Mouse (Mus musculus): Measurements from ENCODE around the gene Gm28539. TPM values are rescaled to one million over a fixed set of nuclear protein-coding genes. Genes with fewer than 3 reads are reported as not detected.
A peak's percentile ranks its signal among the peaks of the same experiment; 100 is the strongest.
"Not testable (repeated sequence)": the region's sequence is repeated elsewhere in the genome, so short reads cannot be mapped to it uniquely, and the experiment has no call there.

Gene Gm28539
- total and polyA plus RNA-seq, 3 experiments = 0.51 to 7.5 (median 4.6) TPM

DNA sequence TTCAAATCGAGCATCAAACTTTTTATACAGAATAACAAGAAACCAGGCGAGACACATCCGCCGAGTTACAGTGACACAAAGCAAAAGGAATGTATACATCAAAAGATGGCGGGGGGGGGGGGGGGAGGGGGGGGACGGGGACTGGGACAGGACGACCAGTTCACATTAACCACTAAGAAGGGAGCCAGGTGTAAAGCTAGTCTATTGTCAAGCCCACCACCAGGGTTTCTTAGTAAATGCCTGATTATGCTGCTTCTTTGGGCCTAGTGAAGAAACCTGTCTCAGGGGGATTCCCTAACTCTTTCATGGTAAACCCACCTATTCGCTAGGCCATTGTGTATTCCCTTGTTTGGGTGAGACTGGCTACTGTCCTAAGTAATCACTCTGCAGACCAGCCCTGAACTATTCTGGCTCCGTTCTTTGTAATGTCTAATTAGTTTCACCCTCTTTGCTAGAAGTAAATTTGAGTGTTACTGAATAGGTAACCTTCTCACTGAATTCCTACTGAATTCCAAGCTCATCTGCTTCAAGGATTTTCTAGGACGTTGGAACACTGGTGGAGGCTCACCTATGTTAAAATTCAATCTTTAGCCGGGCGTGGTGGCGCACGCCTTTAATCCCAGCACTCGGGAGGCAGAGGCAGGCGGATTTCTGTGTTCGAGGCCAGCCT, 13.3 kb downstream of the Gm28539 start:
- not testable (repeated sequence) for DNase-seq

DNA sequence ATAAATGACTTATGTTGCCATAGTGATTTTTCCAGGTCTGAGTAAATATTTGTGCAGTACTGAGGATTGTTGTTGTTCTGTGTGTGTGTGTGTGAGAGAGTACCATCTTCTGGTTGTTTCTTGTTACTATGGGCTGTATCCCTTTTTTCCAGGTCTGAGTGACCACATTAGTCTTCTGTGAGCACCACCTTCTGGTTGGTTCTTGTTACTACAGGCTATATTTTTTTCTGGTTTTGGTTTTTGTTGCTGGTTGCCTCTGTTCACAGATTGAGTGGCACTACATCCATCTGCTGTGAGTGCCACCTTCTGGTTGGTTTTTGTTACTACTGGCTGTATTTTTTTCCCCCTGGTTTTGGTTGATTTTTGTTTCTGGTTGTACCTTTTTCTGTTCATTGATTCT, 22.2 kb downstream of the Gm28539 start:
- DNase-seq = peak; percentile 48

DNA sequence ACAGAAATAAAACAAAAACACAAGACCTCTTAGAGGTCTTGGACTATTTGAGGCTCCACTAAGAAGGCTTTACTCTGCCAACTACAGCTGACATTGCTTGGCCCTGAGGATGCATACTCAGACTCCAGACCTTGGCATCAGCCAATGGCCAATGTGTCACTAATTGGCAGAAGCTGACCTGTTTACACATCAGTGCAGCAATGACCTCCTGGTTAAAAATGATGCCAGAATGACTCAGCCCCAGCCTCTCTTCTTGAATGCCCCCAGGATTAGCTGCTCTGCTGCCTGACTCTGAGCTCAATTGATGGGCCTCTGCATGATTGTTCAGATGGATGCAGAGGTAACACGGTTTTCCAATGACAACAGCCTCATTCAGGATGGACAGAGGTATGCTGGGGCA, 23.8 kb downstream of the Gm28539 start:
- DNase-seq = peak; percentile 88

DNA sequence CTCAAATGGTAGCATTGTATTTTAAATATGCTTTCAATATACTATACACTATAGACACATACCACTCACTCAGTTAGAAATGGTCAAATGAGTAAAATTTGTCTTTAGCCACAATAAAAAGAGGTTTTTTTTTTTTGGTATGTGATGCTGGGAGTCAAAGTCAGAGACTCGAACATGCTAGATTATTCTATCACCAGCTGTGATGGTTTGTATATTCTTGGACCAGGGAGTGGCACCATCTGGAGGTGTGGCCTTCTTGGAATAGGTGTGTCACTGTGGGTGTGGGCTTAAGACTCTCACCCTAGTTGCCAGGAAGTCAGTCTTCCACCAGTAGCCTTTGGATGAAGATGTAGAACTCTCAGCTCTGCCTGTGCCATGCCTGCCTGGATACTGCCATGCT, 34.1 kb downstream of the Gm28539 start:
- not testable (repeated sequence) for DNase-seq

DNA sequence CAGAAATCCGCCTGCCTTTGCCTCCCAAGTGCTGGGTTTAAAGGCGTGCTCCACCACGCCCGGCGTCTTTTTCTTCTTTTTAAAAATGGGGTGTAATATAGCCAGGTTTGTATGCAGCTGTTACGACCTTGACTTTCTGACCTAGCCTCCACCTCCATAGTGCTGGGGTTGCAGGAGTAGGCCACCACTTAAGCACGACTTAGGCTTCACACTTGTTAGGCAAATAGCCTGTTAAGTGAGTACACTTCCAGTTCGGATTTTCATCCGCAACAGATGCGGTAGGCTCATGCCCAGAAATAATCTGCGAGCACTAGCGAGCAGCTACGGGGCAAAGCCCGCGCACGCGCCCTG, 39.7 kb downstream of the Gm28539 start:
- DNase-seq = no peak

DNA sequence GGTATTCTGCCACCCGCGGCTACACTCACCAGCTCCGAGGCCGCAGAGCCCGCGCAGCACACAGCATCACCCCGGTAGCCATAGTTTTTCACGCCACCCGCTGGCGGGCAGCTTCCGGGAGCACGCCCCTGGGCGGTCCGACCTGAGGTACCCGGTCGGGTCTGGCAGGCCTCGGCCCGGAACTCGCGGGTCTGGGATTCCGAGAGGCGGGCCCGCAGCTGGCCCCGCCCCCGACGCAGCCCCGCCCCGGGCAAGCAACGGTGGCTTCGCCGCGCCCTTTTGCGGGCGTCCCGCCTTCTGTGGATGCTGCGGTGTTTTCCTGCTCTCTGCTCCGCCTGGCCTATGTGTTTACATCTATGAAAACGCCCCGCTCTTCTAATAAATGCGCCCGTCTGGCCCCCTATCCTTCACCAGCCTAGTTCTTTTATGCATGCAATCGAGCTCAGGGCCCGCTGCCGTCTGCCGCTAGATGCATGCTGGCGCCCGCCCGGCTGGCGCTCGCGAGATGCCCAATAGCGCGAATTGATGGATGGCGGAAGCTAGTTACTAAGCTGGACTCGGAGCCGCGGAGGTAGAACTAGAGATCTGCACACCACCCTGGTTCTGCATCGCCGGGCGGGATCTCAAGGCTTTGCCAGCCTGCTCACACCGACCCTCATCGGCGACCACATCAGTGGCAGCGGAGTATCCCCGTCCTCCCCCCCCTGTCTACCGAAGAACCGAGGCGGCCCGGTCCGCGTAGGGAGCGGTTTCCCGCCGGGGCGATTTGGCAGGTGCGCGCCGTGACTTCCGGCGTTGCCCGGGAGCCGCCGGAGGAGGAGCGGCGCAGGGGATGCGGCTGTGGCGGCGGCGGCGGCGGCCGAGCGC, 40.3 kb downstream of the Gm28539 start, which contains the start of the genes Mrpl40 and Hira:
TSS of gene Mrpl40 (minus strand) at position 421 of the 867 bp plus-strand sequence.
TSS of gene Hira (plus strand) at position 596 of the 867 bp plus-strand sequence.
- DNase-seq = peak; percentile 98

DNA sequence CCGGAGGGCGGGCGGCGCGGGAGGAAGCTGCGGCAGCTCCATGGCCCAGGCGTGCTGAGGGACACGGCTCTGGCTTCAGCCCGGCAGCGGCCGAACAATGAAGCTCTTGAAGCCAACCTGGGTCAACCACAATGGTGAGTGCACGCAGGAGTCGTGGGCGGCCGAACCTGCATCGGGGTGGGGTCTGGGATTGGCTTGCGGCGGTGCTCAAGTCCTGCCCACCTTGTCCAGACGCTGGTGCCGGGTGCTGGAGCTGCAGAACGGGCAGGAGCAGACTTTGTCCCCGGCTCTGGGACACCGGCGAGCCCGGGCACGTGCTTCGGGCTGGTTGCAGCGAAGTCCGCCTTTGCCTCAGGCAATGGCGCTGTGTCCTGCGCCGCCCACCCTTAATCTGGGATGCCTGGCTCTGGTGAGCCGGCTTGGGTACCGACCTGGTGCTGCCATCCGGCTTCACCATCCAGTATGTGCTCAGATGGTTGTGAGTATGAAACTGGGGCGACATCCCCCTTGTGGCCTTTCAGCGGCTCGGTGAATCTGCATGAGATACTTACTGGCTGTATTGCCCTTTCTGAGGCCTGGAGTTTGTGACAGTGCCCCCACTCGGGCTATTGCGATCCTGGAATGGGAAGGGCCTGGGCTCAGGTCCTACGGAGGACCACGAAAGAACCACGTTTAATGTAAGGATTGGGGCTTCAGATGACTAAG, 41.2 kb downstream of the Gm28539 start:
- DNase-seq = peak; percentile 74

DNA sequence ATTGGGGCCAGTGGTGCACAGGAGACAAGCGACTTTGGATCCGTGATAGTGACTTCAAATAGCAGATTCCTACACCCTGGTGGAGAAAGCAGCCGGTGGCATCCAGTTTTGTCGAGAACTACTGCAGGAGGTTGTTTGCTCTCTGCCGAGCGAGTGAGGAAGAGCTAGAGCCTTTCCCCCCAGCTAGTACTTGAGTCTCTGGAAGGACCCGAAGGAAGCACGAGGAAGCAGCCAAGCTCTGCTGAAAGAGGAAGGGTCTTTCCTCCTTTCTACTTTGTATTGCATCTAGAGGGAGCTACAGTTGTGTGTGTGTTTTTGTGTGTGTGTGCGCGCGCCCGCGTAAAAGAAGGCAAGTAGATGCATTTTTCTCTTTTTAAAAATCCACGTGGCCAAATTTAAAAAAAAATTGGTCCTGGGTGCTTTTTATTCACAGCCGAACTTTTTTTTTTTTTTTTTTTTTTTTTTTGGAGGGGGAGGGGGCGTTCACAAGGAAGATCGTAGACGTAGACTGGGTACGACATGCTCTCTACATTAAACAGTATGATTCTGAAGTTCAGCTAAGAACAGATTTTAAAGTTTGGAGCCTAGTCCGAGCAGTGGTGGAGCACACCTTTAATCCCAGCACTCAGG, 41.8 kb downstream of the Gm28539 start:
- DNase-seq = no peak

DNA sequence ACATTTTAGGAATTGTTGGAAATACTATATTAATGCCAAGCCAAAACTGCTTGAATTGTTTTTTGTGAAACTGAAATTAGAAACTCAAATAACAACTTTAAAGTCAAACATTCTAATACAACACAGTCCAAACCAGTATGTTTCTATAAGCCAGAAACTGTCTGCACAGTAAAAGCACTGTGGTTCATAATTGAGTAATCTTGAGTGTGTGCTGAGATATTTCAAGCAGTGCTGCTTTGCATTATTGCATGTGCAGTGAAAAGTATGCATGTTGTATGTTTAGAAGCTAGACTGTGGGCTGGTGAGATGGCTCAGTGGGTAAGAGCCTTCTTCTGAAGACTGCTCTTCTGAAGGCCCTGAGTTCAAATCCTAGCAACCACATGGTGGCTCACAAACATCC, 47.7 kb downstream of the Gm28539 start:
- no peak for DNase-seq

DNA sequence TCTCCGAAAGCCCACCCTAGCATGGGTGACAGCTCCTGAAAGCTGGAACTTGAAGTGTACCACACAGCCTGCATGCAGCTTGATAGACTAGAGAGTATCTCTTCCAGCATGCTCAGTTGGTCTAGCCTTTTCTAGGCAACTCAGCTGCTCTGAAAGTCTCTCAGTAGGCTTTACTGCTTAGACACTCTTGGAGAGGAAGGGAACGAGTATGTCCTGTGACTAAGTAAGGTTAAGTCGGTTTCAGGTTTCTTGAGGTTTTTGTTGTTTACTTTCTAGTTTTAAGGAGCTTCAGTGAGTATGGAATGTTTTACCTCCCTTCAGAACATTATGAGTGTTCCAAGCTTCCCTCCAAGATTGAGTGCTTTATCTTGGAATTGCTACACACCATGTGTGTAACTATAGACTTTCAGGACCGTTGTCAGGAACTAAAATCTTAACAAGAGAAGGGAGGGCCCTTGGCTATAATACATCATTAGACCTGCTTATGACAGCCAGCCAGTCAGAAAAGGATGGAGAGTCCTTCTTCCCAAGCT, 57.5 kb downstream of the Gm28539 start:
- DNase-seq = no peak

DNA sequence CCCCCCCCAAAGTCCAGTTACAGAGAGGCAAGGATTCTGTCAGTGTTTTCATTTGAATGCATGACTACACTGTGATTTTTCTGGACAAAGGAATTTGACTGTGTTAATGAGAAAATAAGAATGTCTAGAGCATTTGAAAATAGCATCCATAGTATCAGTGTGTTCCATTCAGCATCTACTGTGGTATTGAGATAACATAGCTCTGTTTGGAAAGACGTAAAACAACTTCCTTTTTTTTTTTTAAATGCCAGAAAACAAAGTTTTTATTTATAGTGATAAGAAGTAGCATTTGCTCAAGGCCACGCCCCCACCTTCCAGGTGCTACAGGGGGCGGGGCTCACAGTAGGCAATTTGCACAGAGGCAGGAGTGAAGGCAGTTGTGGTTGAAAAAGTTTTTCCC, 58.9 kb downstream of the Gm28539 start:
- no peak for DNase-seq

DNA sequence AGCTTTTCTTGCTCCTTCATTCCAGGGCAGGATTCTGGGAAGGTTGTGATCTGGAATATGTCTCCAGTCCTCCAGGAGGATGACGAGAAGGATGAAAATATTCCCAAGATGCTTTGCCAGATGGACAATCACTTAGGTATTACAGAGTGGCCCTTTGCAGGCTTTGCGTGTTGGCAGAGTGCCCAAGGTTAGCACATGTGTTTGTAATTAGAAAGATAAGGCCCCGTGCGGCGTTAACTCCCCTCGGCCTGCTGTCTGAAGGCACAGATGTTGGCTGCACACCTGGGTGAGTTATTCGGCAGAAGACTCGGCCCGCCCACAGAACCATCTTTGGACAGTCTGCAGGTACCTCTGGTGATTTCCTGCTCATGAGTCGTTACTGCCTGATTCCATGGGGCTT, 60.0 kb downstream of the Gm28539 start:
- peak; percentile 8 for DNase-seq

DNA sequence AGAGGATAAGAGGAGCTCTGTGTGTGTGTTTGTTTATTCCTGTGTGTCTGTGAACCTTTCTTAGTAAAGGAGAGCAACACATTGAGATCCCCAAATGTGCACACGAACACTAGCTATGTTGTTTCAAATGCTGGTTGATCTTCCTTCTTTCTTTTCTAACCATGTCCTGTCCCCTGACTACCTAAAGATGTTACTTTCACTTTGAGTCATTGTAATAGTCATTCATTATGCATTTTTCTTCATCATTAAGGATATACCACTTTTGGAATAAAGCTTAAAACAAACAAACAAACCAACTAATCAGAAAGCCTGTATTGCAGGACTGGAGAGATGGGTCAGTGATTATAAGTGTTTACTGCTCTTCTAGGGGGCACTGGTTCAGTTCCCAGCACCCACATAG, 69.3 kb downstream of the Gm28539 start:
- no peak for DNase-seq

DNA sequence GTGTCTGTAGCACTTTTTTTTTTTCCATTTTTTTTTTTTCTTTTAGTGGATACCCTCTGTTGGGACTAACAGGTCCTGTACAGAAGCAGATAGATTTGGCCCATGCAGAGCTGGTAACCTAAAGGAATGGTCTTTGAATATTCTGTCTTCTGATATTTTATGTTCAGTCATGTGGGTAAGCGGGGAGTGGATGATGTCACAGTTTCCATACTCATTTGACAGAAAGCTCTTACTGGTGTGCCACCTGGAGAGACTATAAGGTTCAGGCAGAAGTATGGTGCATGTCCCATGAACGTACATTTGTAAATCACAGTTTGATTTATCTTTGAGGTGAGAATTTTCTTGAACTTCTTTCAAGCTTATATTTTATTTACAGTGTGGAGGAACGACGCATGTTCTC, 79.7 kb downstream of the Gm28539 start:
- no peak for DNase-seq

DNA sequence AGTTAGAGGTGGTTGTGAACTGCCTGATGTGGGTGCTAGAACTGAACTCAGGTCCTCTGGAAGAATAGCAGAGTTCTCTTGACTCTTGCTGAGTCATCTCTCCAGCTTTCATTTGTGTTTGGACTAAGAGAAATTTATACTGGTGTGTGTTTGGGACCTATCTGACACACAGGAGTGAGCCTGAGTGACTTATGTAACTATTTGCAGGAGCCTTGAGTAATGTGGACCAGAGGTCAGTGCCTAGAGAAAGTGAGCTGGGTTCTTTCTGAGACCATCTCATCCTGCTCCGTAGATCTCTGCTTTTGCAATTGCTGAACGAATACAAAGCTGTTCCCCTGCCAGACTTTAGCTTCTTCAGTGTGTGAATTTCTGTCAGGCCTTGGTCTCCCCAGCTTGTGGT, 85.4 kb downstream of the Gm28539 start:
- DNase-seq = no peak

DNA sequence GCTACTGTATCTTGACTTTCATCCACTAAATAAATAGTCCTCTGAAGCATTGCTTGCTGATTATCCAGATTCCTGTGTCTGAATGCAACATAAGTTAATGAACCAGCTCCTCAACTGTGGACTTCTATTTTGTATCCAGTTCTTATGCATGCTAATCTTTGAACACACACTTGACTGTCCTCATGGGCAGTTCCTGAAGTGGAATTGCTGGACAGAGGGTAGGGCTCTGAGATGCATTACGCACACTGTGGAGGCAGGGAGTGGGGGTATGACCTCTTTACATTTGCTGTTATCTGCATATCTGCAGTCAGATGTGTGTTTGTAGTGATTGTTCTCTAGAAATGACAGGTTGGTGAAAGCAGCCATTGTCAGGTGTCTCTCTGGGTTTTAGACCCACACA, 91.6 kb downstream of the Gm28539 start:
- no peak for DNase-seq

DNA sequence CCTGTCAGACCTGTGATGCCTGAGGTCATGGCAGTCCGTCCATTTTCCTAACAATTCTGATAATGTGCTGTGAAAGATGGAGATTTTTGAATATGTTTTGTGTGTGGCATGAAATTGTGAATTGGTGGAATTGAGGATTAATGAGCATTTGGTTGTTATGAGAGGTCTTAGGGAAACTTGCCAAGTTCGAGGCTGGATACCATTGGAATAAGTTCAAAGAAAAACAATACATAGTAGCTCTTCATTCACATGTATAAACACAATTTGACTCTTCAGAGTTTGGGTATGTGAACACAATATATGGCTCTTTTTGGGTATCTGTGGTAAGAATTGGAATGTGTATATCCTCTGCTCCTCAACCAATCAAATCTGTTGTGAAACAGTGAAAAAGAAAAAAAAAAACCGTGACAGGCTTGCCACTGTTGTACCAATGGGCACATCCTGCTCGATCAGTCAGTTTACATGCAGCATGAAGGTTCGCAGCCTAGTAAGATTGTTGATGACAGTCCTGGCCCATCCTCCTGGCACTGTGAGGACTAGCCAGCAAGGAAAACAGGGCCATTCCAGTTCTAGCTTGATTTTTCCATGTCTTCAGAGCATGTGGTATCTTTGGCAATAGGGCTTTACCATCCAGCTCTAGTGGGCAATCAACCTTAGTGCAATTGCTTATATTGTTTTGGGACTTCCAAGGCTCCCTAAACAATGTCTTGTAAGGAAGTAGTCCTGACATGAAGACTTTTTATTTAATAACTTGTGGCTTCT, 102.1 kb downstream of the Gm28539 start:
- DNase-seq = no peak

DNA sequence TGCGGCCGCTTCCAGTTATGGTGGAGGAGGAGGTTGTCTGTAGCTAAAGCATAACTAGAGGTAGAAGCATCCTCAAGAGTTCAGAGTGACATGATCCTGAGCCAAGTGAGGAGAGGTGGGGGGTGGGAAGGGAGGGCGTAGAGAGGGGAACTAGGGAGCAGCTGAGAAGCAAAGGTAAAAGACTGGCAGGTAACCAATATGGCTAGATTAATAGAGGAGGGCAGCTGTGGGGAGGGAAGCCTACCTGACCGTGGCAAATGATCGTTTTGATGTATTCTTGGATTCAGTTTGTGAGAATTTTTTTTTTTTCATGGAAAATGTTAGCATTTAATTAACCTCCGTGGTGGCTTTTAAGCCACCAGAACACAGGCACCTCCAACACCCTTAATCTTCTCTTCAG, 107.5 kb downstream of the Gm28539 start:
- no peak for DNase-seq

DNA sequence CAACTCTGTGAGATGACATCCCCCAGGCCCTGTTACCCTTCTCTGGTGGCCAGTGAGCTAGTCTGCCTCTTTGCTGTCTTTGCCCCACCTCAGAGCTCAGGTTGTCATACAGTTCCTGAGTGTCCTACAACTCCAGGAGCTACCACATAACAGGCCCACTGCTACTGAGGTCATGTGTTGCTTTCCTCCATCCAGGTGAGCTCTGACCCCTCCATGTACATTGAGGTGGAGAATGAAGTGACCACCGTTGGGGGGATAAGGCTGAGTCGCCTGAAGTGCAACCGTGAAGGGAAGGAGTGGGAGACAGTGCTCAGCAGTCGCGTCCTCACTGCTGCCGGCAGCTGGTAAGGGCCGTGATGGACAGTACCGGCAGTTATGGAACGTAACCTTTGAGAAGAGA, 112.6 kb downstream of the Gm28539 start:
- DNase-seq = no peak

DNA sequence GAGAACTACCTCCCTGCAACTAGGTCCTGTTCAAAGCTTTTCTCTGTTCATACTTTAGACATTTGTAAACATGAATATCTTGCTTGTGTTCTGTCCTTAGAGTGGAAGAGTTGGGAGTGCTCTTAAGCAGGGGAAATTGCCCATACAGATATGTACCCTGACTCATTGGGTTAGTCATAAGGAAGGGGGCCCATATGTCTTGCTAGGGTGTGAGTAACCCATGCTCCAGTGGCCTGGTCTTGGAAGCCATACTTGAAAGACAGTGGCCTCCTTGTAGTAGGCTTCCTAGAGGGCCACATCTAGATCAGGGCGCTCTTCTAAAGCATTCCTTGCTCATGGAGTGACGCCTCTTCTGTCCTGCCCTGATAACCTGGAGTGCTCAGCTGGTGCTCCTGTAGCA, 114.0 kb downstream of the Gm28539 start:
- no peak for DNase-seq

DNA sequence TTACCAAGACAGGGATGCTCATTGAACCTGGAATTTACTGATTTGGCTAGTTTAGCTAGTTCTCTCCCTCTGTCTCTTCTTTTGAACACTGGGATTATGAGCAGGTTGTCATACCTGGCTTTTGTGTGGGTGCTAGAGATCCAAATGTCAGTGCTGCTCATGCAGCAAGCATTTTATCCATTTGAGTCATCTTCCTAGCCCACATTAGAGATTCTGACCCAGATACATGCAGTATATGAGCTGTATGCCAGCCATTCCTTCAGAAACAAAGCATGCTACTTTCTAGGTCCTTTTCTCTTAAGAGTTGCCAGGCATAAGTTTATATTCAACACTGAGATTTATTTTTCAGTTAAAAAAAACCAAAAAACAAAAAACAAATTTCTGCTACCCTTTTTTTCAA, 116.4 kb downstream of the Gm28539 start:
- DNase-seq = no peak
